Mouse (Mus musculus): ENCODE data around the gene Tbc1d17. TPM values are rescaled to one million over a fixed set of nuclear protein-coding genes. Genes with fewer than 3 reads are reported as not detected.

The Tbc1d17 gene
- total RNA-seq, 2 experiments from 2014 or later = 15.5 to 18.1 TPM

GRCm38 (mm10) chr7:44869697-44870528, 21.0 kb upstream of the Tbc1d17 start, which contains the start of gene Ptov1:
Gene Ptov1, minus strand, starts transcription at chr7:44869788.
- ATAC-seq (replicated peaks; ENCODE audit: poor library complexity, severe bottlenecking) = peak; percentile 75

GRCm38 (mm10) chr7:44868919-44869696, 20.2 kb upstream of the Tbc1d17 start:
- ATAC-seq (replicated peaks; ENCODE audit: poor library complexity, severe bottlenecking) = peak; percentile 4; the same call in 1 of the 2 replicates

DNA sequence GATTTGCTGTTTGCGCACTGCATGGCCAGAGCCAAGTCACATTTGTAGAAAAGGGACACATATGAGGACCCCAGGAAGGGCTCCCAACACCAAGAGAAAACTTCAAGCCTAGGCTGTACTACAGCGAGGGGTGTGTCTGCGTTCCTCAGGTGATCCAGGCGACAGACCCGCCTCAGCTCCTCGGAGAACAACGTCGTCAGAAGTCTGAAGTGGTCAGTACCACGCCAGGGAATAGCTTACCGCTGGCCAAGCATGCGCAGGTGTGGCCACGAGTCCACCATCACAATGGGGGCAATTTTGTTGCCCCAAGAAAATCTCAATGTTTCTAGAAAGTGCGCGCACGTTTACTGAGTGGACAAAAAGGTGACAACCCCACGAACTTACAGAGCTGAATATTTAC, 19.6 kb upstream of the Tbc1d17 start:
- no peak for ATAC-seq (replicated peaks; ENCODE audit: poor library complexity, severe bottlenecking)

DNA sequence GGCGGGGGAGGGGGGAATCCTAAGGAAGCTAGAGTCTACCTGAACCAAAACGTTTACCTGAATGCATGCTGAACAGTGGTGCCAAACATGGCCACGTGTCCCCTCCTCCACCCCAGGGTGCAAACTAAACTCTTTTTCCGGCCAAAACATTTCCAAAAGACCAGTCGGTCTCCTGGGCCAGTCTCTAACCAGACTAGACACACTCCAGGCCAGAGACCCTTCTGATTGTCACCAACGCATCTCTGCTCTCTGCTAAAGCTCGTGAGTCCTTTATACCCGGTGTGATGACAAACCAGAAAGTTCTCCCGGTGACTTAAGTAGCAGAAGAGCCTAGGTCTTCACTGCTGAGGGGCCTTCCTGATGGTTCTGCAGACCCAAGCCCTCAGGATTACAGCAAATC, 18.9 kb upstream of the Tbc1d17 start:
- ATAC-seq (replicated peaks; ENCODE audit: poor library complexity, severe bottlenecking) = no peak

GRCm38 (mm10) chr7:44867010-44867702, 18.3 kb upstream of the Tbc1d17 start:
- ATAC-seq (replicated peaks; ENCODE audit: poor library complexity, severe bottlenecking) = no peak

GRCm38 (mm10) chr7:44866276-44867009, 17.6 kb upstream of the Tbc1d17 start:
- ATAC-seq (replicated peaks; ENCODE audit: poor library complexity, severe bottlenecking) = peak; percentile 45

- no peak for ATAC-seq (replicated peaks; ENCODE audit: poor library complexity, severe bottlenecking)
These were observed 16.0 kb upstream of the Tbc1d17 start for GRCm38 (mm10) chr7:44864595-44865542.

GRCm38 (mm10) chr7:44863982-44864494, 15.2 kb upstream of the Tbc1d17 start:
- no peak for ATAC-seq (replicated peaks; ENCODE audit: poor library complexity, severe bottlenecking)

- no peak for ATAC-seq (replicated peaks; ENCODE audit: poor library complexity, severe bottlenecking)
These were observed 14.3 kb upstream of the Tbc1d17 start for GRCm38 (mm10) chr7:44863210-44863609.

DNA sequence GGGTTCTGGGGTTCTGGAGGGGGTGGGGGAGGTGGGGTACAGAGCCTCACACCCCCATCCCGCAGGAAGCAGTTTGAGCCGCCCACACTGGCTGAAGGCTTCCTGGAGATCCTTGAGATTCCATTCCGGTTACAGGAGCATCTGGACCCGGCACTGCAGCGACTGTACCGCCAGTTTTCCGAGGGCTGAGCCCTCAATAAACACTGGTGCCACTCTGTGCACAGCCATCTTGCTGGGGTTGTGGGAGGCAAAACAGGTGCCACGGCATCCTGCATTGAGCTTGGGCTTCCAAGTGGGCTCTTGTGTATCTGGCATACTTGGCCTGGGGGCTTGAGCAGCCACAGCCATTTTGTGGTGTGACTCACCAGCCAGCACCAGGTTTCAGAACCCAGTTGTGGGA, 13.6 kb upstream of the Tbc1d17 start:
- ATAC-seq (replicated peaks; ENCODE audit: poor library complexity, severe bottlenecking) = no peak

- ATAC-seq (replicated peaks; ENCODE audit: poor library complexity, severe bottlenecking) = no peak
These were observed 12.5 kb upstream of the Tbc1d17 start for GRCm38 (mm10) chr7:44861429-44861816.

DNA sequence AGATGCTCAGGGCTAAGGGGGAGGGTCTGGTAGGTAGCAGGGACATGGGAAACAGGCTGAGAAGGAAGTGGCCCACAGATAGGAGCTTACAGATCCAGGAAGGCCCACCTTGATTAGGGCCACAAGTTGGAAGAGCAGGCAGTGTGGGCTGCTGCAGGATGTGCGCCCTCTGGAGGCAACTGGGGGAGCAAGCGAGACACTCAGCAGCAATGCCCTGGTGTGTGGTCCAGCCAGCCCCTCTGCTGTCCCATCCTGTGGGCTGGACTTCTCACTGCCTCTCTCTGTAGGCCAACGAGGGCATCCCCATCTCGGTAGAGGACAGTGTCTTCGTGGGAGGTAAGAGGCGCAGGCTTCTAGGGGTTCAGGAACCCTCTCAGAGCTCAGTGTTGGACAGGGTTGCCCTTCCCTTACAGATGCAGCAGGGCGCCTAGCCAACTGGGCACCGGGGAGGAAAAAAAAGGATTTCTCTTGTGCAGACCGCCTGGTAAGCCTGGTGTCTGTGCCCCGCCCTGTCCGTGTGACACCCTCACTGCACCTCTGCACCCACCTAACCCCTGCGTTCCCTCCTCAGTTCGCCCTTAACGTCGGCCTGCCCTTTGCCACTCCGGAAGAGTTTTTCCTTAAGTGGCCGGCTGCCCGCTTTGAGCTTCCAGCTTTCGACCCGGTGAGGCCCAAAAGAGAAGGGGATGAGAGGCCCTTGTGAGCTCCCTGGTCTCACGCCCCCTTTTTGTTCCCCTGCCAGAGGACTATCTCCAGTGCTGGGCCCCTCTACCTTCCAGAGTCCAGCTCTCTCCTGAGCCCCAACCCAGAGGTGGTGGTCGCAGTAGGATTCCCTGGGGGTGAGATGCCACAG, 11.9 kb upstream of the Tbc1d17 start:
- ATAC-seq (replicated peaks; ENCODE audit: poor library complexity, severe bottlenecking) = peak; percentile 23; the same call in 1 of the 2 replicates

- no peak for ATAC-seq (replicated peaks; ENCODE audit: poor library complexity, severe bottlenecking)
These were observed 11.0 kb upstream of the Tbc1d17 start for GRCm38 (mm10) chr7:44859896-44860295.

GRCm38 (mm10) chr7:44857905-44858304, 9.0 kb upstream of the Tbc1d17 start:
- ATAC-seq (replicated peaks; ENCODE audit: poor library complexity, severe bottlenecking) = peak; percentile 52

DNA sequence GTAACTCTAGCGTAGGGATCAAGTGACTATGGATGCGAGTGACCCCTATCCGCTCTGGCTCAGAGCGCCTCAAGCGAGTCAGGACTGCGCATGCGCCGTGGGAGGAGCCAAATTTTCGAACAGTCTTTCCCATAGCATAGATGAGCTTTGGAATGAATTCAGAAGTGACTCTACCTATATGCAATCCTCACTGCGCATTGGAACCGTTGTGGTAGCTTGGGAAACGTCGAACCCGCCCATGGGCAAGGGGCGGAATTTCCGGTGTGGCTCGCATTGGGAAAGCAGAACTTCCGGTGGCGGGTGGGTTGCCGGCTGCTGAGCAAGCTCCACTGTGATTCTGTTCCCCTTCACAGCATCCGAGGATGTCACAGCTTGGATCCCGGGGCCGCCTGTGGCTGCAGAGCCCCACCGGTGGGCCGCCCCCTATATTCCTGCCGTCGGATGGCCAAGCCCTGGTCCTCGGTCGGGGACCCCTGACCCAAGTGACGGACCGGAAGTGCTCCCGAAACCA, 8.2 kb upstream of the Tbc1d17 start, which contains the start of gene Pnkp:
Pnkp (plus strand) TSS at position 98 of the 511 bp plus-strand sequence.
- ATAC-seq (replicated peaks; ENCODE audit: poor library complexity, severe bottlenecking) = peak; percentile 62

GRCm38 (mm10) chr7:44856265-44856916, 7.5 kb upstream of the Tbc1d17 start:
- peak; percentile 13; the same call in 1 of the 2 replicates for ATAC-seq (replicated peaks; ENCODE audit: poor library complexity, severe bottlenecking)

- ATAC-seq (replicated peaks; ENCODE audit: poor library complexity, severe bottlenecking) = no peak
These were observed 6.2 kb upstream of the Tbc1d17 start for GRCm38 (mm10) chr7:44855036-44855435.

Measured in granulocyte monocyte progenitor cell, adult 5-6 weeks (primary cell).